Mouse (Mus musculus) olfactory bulb, adult 2 months (tissue): ENCODE measurements around the gene Stard7. TPM values are rescaled to one million over a fixed set of nuclear protein-coding genes. Genes with fewer than 3 reads are reported as not detected.

Experiments
- H3K27ac ChIP-seq: fragments of 200-500 bp; 2 replicates; pipeline ENCODE4 v1.5.1; 2012; ENCODE audit warnings: low read depth, low read length; ENCODE audit not compliant: insufficient read depth
- H3K4me1 ChIP-seq: fragments of 200-500 bp; 2 replicates; pipeline ENCODE4 v1.6.1; 2012; ENCODE audit warnings: low read length; ENCODE audit not compliant: control insufficient read depth, insufficient read depth
- H3K4me3 ChIP-seq: fragments of 200-500 bp; 2 replicates; pipeline ENCODE4 v1.5.1; 2012; ENCODE audit warnings: mild to moderate bottlenecking, low read depth, low read length, moderate library complexity; ENCODE audit not compliant: insufficient read depth
- CTCF ChIP-seq: fragments of 200-500 bp; IDR thresholded peaks from 2 replicates; pipeline ENCODE4 v1.5.1; 2012; ENCODE audit warnings: low read depth, mild to moderate bottlenecking, low read length, moderate library complexity; ENCODE audit not compliant: insufficient read depth
- POLR2A ChIP-seq: fragments of 200-500 bp; IDR thresholded peaks from 2 replicates; pipeline ENCODE4 v1.6.1; 2012; ENCODE audit warnings: mild to moderate bottlenecking, low read depth, low read length, moderate library complexity; ENCODE audit not compliant: insufficient read depth
- WGBS: fragments of 180-500 bp; shearing (Covaris S2); methylation state at CpG from one replicate; pipeline ENCODE4 v1.1.7; 2018; 5-methylcytosine and 5-hydroxymethylcytosine counted together
- polyA plus RNA-seq: library from polyadenylated mRNA; stranded (reverse); fragments of >200 nt; gene quantifications from 2 replicates; pipeline ENCODE4 v1.2.4, GENCODE M21; 2012; ENCODE audit warnings: low replicate concordance; ENCODE audit not compliant: missing spikeins, insufficient read depth, insufficient read length

Stard7 gene
- polyA plus RNA-seq, result 1,047 TPM in 1 of 2 replicates, not detected in the other

GRCm38 (mm10) chr2:127269491-127270299 lies at the start of gene Stard7:
TSS of gene Stard7 (plus strand) at chr2:127270218.
- Histone ChIP-seq H3K4me3 (peak within 1 kb of the TSS; percentile 87), H3K4me1 (peaks cover 9% of the 10 kb centered on the region; the same call in 1 of the 2 replicates), H3K27ac (peak within 1 kb of the TSS; percentile 80)
- WGBS, result under 1% methylated on average over 49 of the region's 49 CpGs
- TF ChIP-seq POLR2A (peak; percentile 44; the same call in 1 of the 2 replicates), CTCF (no peak)

- H3K4me3 ChIP-seq, result no peak overlapping the region
- TF ChIP-seq CTCF (no peak), POLR2A (no peak)
- H3K27ac ChIP-seq, result no peak overlapping the region
- WGBS, result 100% methylated on average over 3 of the region's 3 CpGs
- no peaks in the 10 kb centered on the region for H3K4me1 ChIP-seq
These were observed 44.8 kb upstream of the Stard7 start for GRCm38 (mm10) chr2:127225261-127225660.

GRCm38 (mm10) chr2:127237897-127238610 lies 32.0 kb upstream of the Stard7 start:
- no peak overlapping the region for H3K27ac ChIP-seq
- H3K4me3 ChIP-seq, result no peak overlapping the region
- 95% methylated on average over 11 of the region's 11 CpGs for WGBS
- TF ChIP-seq CTCF (no peak), POLR2A (no peak)
- H3K4me1 ChIP-seq, result no peaks in the 10 kb centered on the region

GRCm38 (mm10) chr2:127240065-127240464 lies 30.0 kb upstream of the Stard7 start:
- Histone ChIP-seq H3K27ac (no peak overlapping the region), H3K4me1 (no peaks in the 10 kb centered on the region), H3K4me3 (no peak overlapping the region)
- TF ChIP-seq POLR2A (no peak), CTCF (no peak)
- 94% methylated on average over 2 of the region's 2 CpGs for WGBS

GRCm38 (mm10) chr2:127247592-127248333 lies 22.3 kb upstream of the Stard7 start, which contains the start of the genes Ciao1 and Tmem127:
TSS of gene Ciao1 (minus strand) at chr2:127247816.
TSS of gene Tmem127 (plus strand) at chr2:127247908.
- WGBS, result under 1% methylated on average over 53 of the region's 53 CpGs
- Histone ChIP-seq H3K27ac (peak within 1 kb of the TSS; percentile 27; the same call in 1 of the 2 replicates), H3K4me1 (peaks cover 17% of the 10 kb centered on the region), H3K4me3 (peak within 1 kb of the TSS; percentile 85)
- peak; percentile 42 for TF ChIP-seq POLR2A
- TF ChIP-seq CTCF, result no peak

GRCm38 (mm10) chr2:127248334-127249004 lies 21.5 kb upstream of the Stard7 start:
- Histone ChIP-seq H3K4me3 (peak overlapping the region; percentile 78), H3K27ac (no peak overlapping the region), H3K4me1 (peaks cover 17% of the 10 kb centered on the region)
- no peak for TF ChIP-seq POLR2A
- TF ChIP-seq CTCF, result no peak
- WGBS, result under 1% methylated on average over 38 of the region's 39 CpGs

GRCm38 (mm10) chr2:127250291-127251008 lies 19.6 kb upstream of the Stard7 start:
- Histone ChIP-seq H3K4me1 (peaks cover 17% of the 10 kb centered on the region), H3K4me3 (no peak overlapping the region), H3K27ac (no peak overlapping the region)
- TF ChIP-seq POLR2A, result no peak
- TF ChIP-seq CTCF, result no peak
- 86% methylated on average over 9 of the region's 9 CpGs for WGBS
